Mouse (Mus musculus) E14TG2a.4 (cell line): ENCODE data around the gene Chst5.

Source experiments
- CTCF ChIP-seq: conservative IDR thresholded peaks from 2 replicates; pipeline ENCODE4 v1.5.1; 2014; ENCODE audit warnings: low read length
- NANOG ChIP-seq: IDR thresholded peaks from 2 replicates; pipeline ENCODE4 v1.6.1; 2014; ENCODE audit warnings: borderline replicate concordance, low read length, mixed read lengths
- POU5F1 ChIP-seq: IDR thresholded peaks from 2 replicates; pipeline ENCODE4 v1.6.1; 2014; ENCODE audit warnings: low read length, borderline replicate concordance

DNA sequence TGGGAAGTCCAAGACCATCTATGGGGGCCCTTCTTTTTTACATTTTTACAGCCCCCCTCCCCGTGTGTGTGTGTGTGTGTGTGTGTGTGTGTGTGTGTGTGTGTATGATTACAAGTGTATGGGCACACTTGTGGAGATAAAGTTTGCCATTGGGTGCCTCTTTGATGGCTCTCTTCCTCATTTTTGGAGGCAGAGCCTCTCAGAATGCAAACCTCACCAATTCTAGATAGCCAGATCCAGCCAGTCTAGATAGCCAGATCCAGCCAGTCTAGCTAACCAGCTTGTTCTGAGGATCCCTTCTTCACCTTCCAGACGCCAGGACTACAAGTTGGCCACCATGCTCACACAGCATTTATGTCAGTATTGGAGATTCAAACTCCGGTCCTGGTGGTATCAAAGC lies 39.0 kb downstream of the Chst5 start:
- TF ChIP-seq CTCF (no peak), POU5F1 (no peak), NANOG (no peak)
